Mouse (Mus musculus): ENCODE results near the gene Il23a. TPM values are rescaled to one million over a fixed set of nuclear protein-coding genes. Genes with fewer than 3 reads are reported as not detected.

The Il23a gene
- total and polyA plus RNA-seq, 2 experiments from 2014 or later: 5.2 to 6.8 TPM

DNA sequence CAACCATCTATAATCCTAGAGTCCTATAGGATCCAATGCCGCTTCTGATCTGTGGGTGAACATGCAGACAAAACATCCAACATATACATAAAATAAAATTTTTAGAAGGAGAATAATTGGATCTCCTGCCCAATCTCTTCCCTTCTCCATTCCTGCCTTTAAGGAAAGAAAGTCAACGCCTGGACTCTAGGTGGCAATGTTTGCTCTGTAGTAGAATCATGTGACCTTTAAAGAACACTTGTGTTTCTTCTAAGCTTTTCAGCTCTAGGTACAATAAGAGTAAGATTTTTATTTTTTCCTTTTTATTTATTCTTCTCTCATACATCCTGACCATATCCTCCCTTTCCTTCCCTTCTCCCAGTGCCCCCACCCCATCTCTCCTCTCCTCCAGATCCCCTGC lies 26.7 kb downstream of the Il23a start:
- Histone ChIP-seq H3K4me1 (ENCODE audit: control insufficient read depth, insufficient read depth) (peaks cover 9% of the 10 kb centered on the region; the same call in 1 of the 2 replicates), H3K9ac (replicated peaks; ENCODE audit: low read depth, low read length) (no peak overlapping the region), H3K9me3 (replicated peaks; ENCODE audit: control insufficient read depth, low read length) (no peaks in the 10 kb centered on the region), H3K4me2 (ENCODE audit: low read depth, low read length) (peak overlapping the region; percentile 31; the same call in 1 of the 2 replicates), H3K27me3 (ENCODE audit: control insufficient read depth, insufficient read depth, low read length) (no peaks in the 10 kb centered on the region), H3K36me3 (replicated peaks; ENCODE audit: control insufficient read depth, insufficient read depth, low read length) (peaks cover 6% of the 10 kb centered on the region), H3K27ac (ENCODE audit: low read depth) (no peak overlapping the region), H3K4me3 (ENCODE audit: low read depth, low read length) (no peak overlapping the region)
- WGBS: 61% methylated on average over 2 of the region's 2 CpGs
- TF ChIP-seq CTCF (IDR thresholded peaks at IDR 0.05; ENCODE audit: low read depth) (peak; percentile 33), EP300 (IDR thresholded peaks at IDR 0.05; ENCODE audit: low read depth) (no peak)
- no peak for DNase-seq (ENCODE audit: low spot score)
- ATAC-seq (ENCODE audit: insufficient read depth, low read depth): no peak

DNA sequence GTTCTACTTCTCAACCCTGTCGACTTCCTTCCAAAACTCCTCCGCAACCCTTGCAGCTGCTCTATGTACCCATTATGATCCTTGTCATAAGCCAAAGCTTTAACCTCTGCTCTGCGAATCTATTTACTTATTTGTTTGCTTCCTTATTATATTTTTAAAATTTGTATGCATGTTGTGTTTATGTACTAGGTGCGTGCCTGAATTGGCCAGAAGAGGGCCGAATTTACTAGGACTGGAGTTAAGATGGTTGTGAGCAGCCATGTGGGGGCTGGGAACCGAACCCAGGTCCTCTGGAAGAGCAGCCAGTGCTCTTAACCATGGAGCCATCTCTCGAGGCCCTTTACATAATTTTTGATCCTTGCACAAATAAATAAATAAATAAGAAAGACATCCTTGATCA lies 27.7 kb downstream of the Il23a start:
- 36% methylated on average over 7 of the region's 7 CpGs for WGBS
- TF ChIP-seq CTCF (IDR thresholded peaks at IDR 0.05; ENCODE audit: low read depth): no peak
- no peak for TF ChIP-seq EP300 (IDR thresholded peaks at IDR 0.05; ENCODE audit: low read depth)
- Histone ChIP-seq H3K27me3 (ENCODE audit: control insufficient read depth, insufficient read depth, low read length) (no peaks in the 10 kb centered on the region), H3K9ac (replicated peaks; ENCODE audit: low read depth, low read length) (peak overlapping the region; percentile 78), H3K36me3 (replicated peaks; ENCODE audit: control insufficient read depth, insufficient read depth, low read length) (no peaks in the 10 kb centered on the region), H3K9me3 (replicated peaks; ENCODE audit: control insufficient read depth, low read length) (no peaks in the 10 kb centered on the region), H3K4me1 (ENCODE audit: control insufficient read depth, insufficient read depth) (peaks cover 9% of the 10 kb centered on the region; the same call in 1 of the 2 replicates), H3K27ac (ENCODE audit: low read depth) (peak overlapping the region; percentile 88), H3K4me2 (ENCODE audit: low read depth, low read length) (peak overlapping the region; percentile 74), H3K4me3 (ENCODE audit: low read depth, low read length) (peak overlapping the region; percentile 88)
- DNase-seq (ENCODE audit: low spot score) (no peak), ATAC-seq (ENCODE audit: insufficient read depth, low read depth) (no peak)

DNA sequence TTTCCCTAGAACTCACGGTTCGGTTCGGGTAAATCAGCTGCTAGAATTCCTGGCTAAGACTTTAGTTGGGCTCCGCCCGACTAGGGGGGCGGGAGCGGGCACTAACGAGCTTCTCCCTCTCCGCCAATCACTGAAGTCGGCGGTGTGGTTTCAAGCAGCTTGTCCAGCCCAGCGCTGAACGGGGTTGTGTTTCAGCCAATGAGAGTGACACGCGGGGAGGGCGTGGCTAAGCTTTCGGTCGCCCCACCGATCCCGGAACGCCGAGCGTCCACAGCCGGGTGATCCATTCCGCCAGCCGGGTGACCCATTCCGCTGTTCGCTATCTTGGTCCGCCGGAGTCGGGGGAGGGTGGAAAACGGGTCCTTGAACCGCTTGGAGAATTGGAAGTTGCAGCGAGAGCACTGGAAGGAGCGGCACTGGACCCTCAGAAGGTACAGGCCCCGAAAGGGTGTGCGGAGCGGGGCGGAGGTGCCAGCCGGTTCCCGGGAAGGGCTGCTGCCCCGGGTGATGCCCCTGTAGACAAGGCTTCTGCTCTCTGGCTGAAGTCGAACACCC lies 28.2 kb downstream of the Il23a start, which contains the start of gene Stat2:
TSS of gene Stat2 (plus strand) at position 273 of the 555 bp plus-strand sequence.
- ATAC-seq (ENCODE audit: insufficient read depth, low read depth) (peak; percentile 100), DNase-seq (ENCODE audit: low spot score) (peak; percentile 98)
- Histone ChIP-seq H3K9me3 (replicated peaks; ENCODE audit: control insufficient read depth, low read length) (no peaks in the 10 kb centered on the region), H3K4me3 (ENCODE audit: low read depth, low read length) (peak within 1 kb of the TSS; percentile 88), H3K27me3 (ENCODE audit: control insufficient read depth, insufficient read depth, low read length) (no peaks in the 10 kb centered on the region), H3K4me1 (ENCODE audit: control insufficient read depth, insufficient read depth) (peaks cover 9% of the 10 kb centered on the region; the same call in 1 of the 2 replicates), H3K9ac (replicated peaks; ENCODE audit: low read depth, low read length) (peak within 1 kb of the TSS; percentile 78), H3K27ac (ENCODE audit: low read depth) (peak within 1 kb of the TSS; percentile 88), H3K36me3 (replicated peaks; ENCODE audit: control insufficient read depth, insufficient read depth, low read length) (no peaks in the 10 kb centered on the region), H3K4me2 (ENCODE audit: low read depth, low read length) (peak within 1 kb of the TSS; percentile 74)
- TF ChIP-seq EP300 (IDR thresholded peaks at IDR 0.05; ENCODE audit: low read depth) (no peak), CTCF (IDR thresholded peaks at IDR 0.05; ENCODE audit: low read depth) (no peak)
- WGBS: 1% methylated on average over 43 of the region's 43 CpGs

DNA sequence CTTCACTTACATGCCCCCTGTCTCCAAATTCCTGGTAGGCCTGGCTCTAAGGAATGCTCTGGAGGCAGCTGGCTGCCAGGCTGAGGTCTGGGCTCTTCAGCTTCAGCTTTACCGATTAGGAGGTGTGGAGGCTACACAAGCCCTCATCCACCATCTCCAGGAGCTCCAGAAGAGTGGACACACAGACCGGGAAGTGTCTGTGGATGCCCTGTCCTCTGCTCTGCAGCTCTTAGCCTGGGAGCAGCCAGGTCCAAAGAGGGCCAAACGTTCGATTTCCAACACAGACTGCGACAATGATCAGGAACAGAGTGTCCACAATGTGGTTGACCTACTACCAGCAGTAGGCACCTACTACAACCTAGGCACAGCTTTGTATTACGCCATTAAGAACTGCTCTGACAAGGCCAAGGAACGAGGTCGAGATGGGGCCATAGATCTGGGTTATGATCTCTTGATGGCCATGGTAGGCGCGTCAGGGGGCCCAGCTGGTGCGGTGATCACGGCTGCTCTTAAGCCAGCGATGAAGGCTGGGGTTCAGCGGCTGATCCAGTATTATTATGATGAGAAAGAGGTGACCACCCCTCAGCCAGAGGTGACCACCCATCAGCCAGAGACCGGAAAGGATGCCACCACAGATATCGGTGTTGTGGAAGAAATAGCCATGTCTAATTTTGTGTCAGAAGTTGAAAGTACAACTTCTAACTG lies 29.2 kb downstream of the Il23a start:
- H3K36me3 ChIP-seq (replicated peaks; ENCODE audit: control insufficient read depth, insufficient read depth, low read length): no peaks in the 10 kb centered on the region
- DNase-seq (ENCODE audit: low spot score) (no peak), ATAC-seq (ENCODE audit: insufficient read depth, low read depth) (no peak)
- H3K9me3 ChIP-seq (replicated peaks; ENCODE audit: control insufficient read depth, low read length): no peaks in the 10 kb centered on the region
- 88% methylated on average over 16 of the region's 16 CpGs for WGBS
- peak overlapping the region; percentile 88; the same call in 1 of the 2 replicates for H3K4me3 ChIP-seq (ENCODE audit: low read depth, low read length)
- no peaks in the 10 kb centered on the region for H3K27me3 ChIP-seq (ENCODE audit: control insufficient read depth, insufficient read depth, low read length)
- TF ChIP-seq CTCF (IDR thresholded peaks at IDR 0.05; ENCODE audit: low read depth) (no peak), EP300 (IDR thresholded peaks at IDR 0.05; ENCODE audit: low read depth) (no peak)
- H3K4me1 ChIP-seq (ENCODE audit: control insufficient read depth, insufficient read depth): peaks cover 9% of the 10 kb centered on the region; the same call in 1 of the 2 replicates
- H3K4me2 ChIP-seq (ENCODE audit: low read depth, low read length): peak overlapping the region; percentile 74; the same call in 1 of the 2 replicates
- peak overlapping the region; percentile 58; the same call in 1 of the 2 replicates for H3K27ac ChIP-seq (ENCODE audit: low read depth)
- 0 out of 2 replicates have a peak overlapping the region, but pooled peaks have one; percentile 78 for H3K9ac ChIP-seq (replicated peaks; ENCODE audit: low read depth, low read length)

DNA sequence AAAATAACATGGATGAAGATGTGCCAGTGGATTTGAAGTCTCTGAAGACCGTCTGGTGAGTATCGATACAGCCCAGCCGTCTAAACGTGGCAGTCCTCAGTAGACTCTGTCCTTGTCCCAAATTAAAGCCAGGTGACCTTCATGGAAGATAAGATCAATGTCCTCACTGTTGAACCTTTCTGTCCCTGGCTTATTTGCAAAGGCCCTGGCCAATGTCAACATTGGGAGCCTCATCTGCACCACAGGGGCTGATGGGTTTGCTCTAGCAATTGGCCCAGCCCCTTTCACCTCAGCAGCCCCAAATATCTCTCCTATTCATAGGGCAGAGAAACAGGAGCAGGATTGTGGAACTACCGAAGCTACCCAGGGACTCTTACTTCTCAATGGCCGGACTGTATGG lies 30.2 kb downstream of the Il23a start, which contains the start of gene Apof:
TSS of gene Apof (plus strand) at position 301 of the 400 bp plus-strand sequence.
- Histone ChIP-seq H3K9me3 (replicated peaks; ENCODE audit: control insufficient read depth, low read length) (no peaks in the 10 kb centered on the region), H3K27me3 (ENCODE audit: control insufficient read depth, insufficient read depth, low read length) (no peaks in the 10 kb centered on the region), H3K27ac (ENCODE audit: low read depth) (no peak within 1 kb of the TSS; the same call in 1 of the 2 replicates), H3K4me3 (ENCODE audit: low read depth, low read length) (no peak within 1 kb of the TSS), H3K36me3 (replicated peaks; ENCODE audit: control insufficient read depth, insufficient read depth, low read length) (no peaks in the 10 kb centered on the region), H3K4me2 (ENCODE audit: low read depth, low read length) (no peak within 1 kb of the TSS), H3K4me1 (ENCODE audit: control insufficient read depth, insufficient read depth) (peaks cover 6% of the 10 kb centered on the region; the same call in 1 of the 2 replicates), H3K9ac (replicated peaks; ENCODE audit: low read depth, low read length) (no peak within 1 kb of the TSS)
- DNase-seq (ENCODE audit: low spot score) (no peak), ATAC-seq (ENCODE audit: insufficient read depth, low read depth) (no peak)
- WGBS: 72% methylated on average over 6 of the region's 6 CpGs
- TF ChIP-seq CTCF (IDR thresholded peaks at IDR 0.05; ENCODE audit: low read depth) (no peak), EP300 (IDR thresholded peaks at IDR 0.05; ENCODE audit: low read depth) (no peak)

Measured in heart, postnatal 0 days (tissue).